Mouse (Mus musculus): ENCODE results near the gene Grpel1.

GRCm38 (mm10) chr5:36427831-36428230, 37.0 kb upstream of the Grpel1 start:
- TF ChIP-seq CTCF (IDR thresholded peaks at IDR 0.05; ENCODE audit: low read depth, low read length) = no peak
- TF ChIP-seq GATA2 (IDR thresholded peaks at IDR 0.05; ENCODE audit: borderline replicate concordance, low read depth, low read length) = no peak
- no peak for TF ChIP-seq TAL1 (conservative IDR thresholded peaks at IDR 0.05; ENCODE audit: low read depth, low read length)
- TF ChIP-seq POLR2AphosphoS5 (IDR thresholded peaks at IDR 0.05; ENCODE audit: insufficient replicate concordance, low read depth, low read length) = no peak
- no peak for TF ChIP-seq GATA1 (IDR thresholded peaks at IDR 0.05; ENCODE audit: borderline replicate concordance, low read length)
